Mouse (Mus musculus) kidney, embryonic 16.5 days (tissue): Measurements from ENCODE around the gene Scn11a. TPM values are rescaled to one million over a fixed set of nuclear protein-coding genes. Genes with fewer than 3 reads are reported as not detected.

Experiments used
- ATAC-seq: fragments of 200-750 bp; cut with Nextera tagmentation; 2 replicates; pipeline ENCODE4 v1.8.0; 2017; ENCODE audit warnings: moderate TSS enrichment; ENCODE audit not compliant: low FRiP score, low TSS enrichment
- H3K27ac ChIP-seq: fragments of 300-500 bp; sonication (generic); 2 replicates; pipeline ENCODE4 v1.5.1; 2014; ENCODE audit warnings: low read length
- H3K27me3 ChIP-seq: fragments of 300-500 bp; sonication (generic); 2 replicates; pipeline ENCODE4 v1.6.1; 2014; ENCODE audit warnings: low read length, control low read depth, mixed read lengths; ENCODE audit not compliant: insufficient read depth
- H3K36me3 ChIP-seq: fragments of 300-500 bp; sonication (generic); 2 replicates; pipeline ENCODE4 v1.6.1; 2014; ENCODE audit warnings: low read length, control low read depth, mixed read lengths; ENCODE audit not compliant: insufficient read depth
- H3K4me1 ChIP-seq: fragments of 300-500 bp; sonication (generic); 2 replicates; pipeline ENCODE4 v1.6.1; 2014; ENCODE audit warnings: low read length, control low read depth, mixed read lengths; ENCODE audit not compliant: insufficient read depth
- H3K4me2 ChIP-seq: fragments of 300-500 bp; sonication (generic); replicated peaks from 2 replicates; pipeline ENCODE4 v1.6.1; 2014; ENCODE audit warnings: low read depth, low read length
- H3K4me3 ChIP-seq: fragments of 300-500 bp; sonication (generic); 2 replicates; pipeline ENCODE4 v1.5.1; 2014; ENCODE audit warnings: mild to moderate bottlenecking, low read length
- H3K9ac ChIP-seq: fragments of 300-500 bp; sonication (generic); replicated peaks from 2 replicates; pipeline ENCODE4 v1.6.1; 2014; ENCODE audit warnings: low read length
- H3K9me3 ChIP-seq: fragments of 300-500 bp; sonication (generic); 2 replicates; pipeline ENCODE4 v1.6.1; 2016; ENCODE audit warnings: low read length, control low read depth
- WGBS: fragments of 180-500 bp; shearing (Covaris S2); extraction: QIAGEN DNeasy Blood & Tissue Kit; methylation state at CpG from one replicate; pipeline ENCODE4 v1.1.7; 2014; 5-methylcytosine and 5-hydroxymethylcytosine counted together
- polyA plus RNA-seq: library from polyadenylated mRNA; unstranded; fragments of >200 nt; fragmentation: Nextera tagmentation; extraction: Ambion mirVana; gene quantifications from 2 replicates; pipeline ENCODE4 v1.2.1, GENCODE M21; 2015

Gene Scn11a
- polyA plus RNA-seq, 1 experiment from 2014 or later, result 0.09 TPM

GRCm38 (mm10) chr9:119759457-119759856, 65.8 kb downstream of the Scn11a start:
- Histone ChIP-seq H3K9ac (no peak overlapping the region), H3K4me2 (no peak overlapping the region), H3K27ac (no peak overlapping the region), H3K4me1 (no peaks in the 10 kb centered on the region), H3K9me3 (peaks cover 4% of the 10 kb centered on the region; the same call in 1 of the 2 replicates), H3K36me3 (no peaks in the 10 kb centered on the region), H3K4me3 (no peak overlapping the region), H3K27me3 (no peaks in the 10 kb centered on the region)
- no peak for ATAC-seq
- WGBS, result 73% methylated on average over 1 of the region's 1 CpGs

GRCm38 (mm10) chr9:119751507-119751906, 73.7 kb downstream of the Scn11a start:
- H3K4me3 ChIP-seq, result no peak overlapping the region
- H3K9me3 ChIP-seq, result peaks cover 2% of the 10 kb centered on the region; the same call in 1 of the 2 replicates
- no peak for ATAC-seq
- no peaks in the 10 kb centered on the region for H3K4me1 ChIP-seq
- no peak overlapping the region for H3K4me2 ChIP-seq
- H3K36me3 ChIP-seq, result no peaks in the 10 kb centered on the region
- 12% methylated on average over 5 of the region's 5 CpGs for WGBS
- H3K9ac ChIP-seq, result no peak overlapping the region
- H3K27me3 ChIP-seq, result no peaks in the 10 kb centered on the region
- no peak overlapping the region for H3K27ac ChIP-seq

- 57% methylated on average over 9 of the region's 9 CpGs for WGBS
- no peaks in the 10 kb centered on the region for H3K36me3 ChIP-seq
- H3K4me1 ChIP-seq, result no peaks in the 10 kb centered on the region
- H3K27me3 ChIP-seq, result no peaks in the 10 kb centered on the region
- no peak overlapping the region for H3K4me3 ChIP-seq
- no peak overlapping the region for H3K4me2 ChIP-seq
- H3K9me3 ChIP-seq, result peaks cover 2% of the 10 kb centered on the region; the same call in 1 of the 2 replicates
- no peak for ATAC-seq
- H3K27ac ChIP-seq, result no peak overlapping the region
- H3K9ac ChIP-seq, result no peak overlapping the region
Observed at GRCm38 (mm10) chr9:119749112-119749511, 76.1 kb downstream of the Scn11a start.

GRCm38 (mm10) chr9:119743900-119744299, 81.4 kb downstream of the Scn11a start:
- Histone ChIP-seq H3K4me1 (no peaks in the 10 kb centered on the region), H3K9ac (no peak overlapping the region), H3K4me2 (no peak overlapping the region), H3K36me3 (no peaks in the 10 kb centered on the region), H3K4me3 (no peak overlapping the region), H3K9me3 (peaks cover 2% of the 10 kb centered on the region; the same call in 1 of the 2 replicates), H3K27me3 (no peaks in the 10 kb centered on the region), H3K27ac (no peak overlapping the region)
- WGBS, result 76% methylated on average over 4 of the region's 4 CpGs
- no peak for ATAC-seq

- ATAC-seq, result no peak
Observed at GRCm38 (mm10) chr9:119743312-119743711, 81.9 kb downstream of the Scn11a start.

GRCm38 (mm10) chr9:119741101-119741786, 84.0 kb downstream of the Scn11a start:
- no peak overlapping the region for H3K9ac ChIP-seq
- no peaks in the 10 kb centered on the region for H3K36me3 ChIP-seq
- 45% methylated on average over 5 of the region's 5 CpGs for WGBS
- H3K27ac ChIP-seq, result no peak overlapping the region
- H3K9me3 ChIP-seq, result no peaks in the 10 kb centered on the region
- no peaks in the 10 kb centered on the region for H3K4me1 ChIP-seq
- no peak for ATAC-seq
- no peak overlapping the region for H3K4me2 ChIP-seq
- no peaks in the 10 kb centered on the region for H3K27me3 ChIP-seq
- no peak overlapping the region for H3K4me3 ChIP-seq

More at GRCm38 (mm10) chr9:119743312-119743711, 81.9 kb downstream of the Scn11a start:
- Histone ChIP-seq H3K27ac (no peak overlapping the region), H3K36me3 (no peaks in the 10 kb centered on the region), H3K4me1 (no peaks in the 10 kb centered on the region), H3K9me3 (peaks cover 2% of the 10 kb centered on the region; the same call in 1 of the 2 replicates), H3K4me2 (no peak overlapping the region), H3K4me3 (no peak overlapping the region), H3K9ac (no peak overlapping the region), H3K27me3 (no peaks in the 10 kb centered on the region)
- WGBS, result 95% methylated on average over 3 of the region's 3 CpGs

- 86% methylated on average over 11 of the region's 11 CpGs for WGBS
- no peaks in the 10 kb centered on the region for H3K27me3 ChIP-seq
- H3K4me3 ChIP-seq, result no peak overlapping the region
- ATAC-seq, result no peak
- H3K4me1 ChIP-seq, result no peaks in the 10 kb centered on the region
- no peaks in the 10 kb centered on the region for H3K36me3 ChIP-seq
- no peaks in the 10 kb centered on the region for H3K9me3 ChIP-seq
- no peak overlapping the region for H3K4me2 ChIP-seq
- no peak overlapping the region for H3K27ac ChIP-seq
- H3K9ac ChIP-seq, result no peak overlapping the region
Observed at GRCm38 (mm10) chr9:119728412-119729097, 96.7 kb downstream of the Scn11a start.

- Histone ChIP-seq H3K4me3 (no peak overlapping the region), H3K27me3 (no peaks in the 10 kb centered on the region), H3K9me3 (no peaks in the 10 kb centered on the region), H3K9ac (no peak overlapping the region), H3K4me1 (no peaks in the 10 kb centered on the region), H3K36me3 (no peaks in the 10 kb centered on the region), H3K27ac (no peak overlapping the region), H3K4me2 (no peak overlapping the region)
- no peak for ATAC-seq
- 92% methylated on average over 4 of the region's 4 CpGs for WGBS
Observed at GRCm38 (mm10) chr9:119726990-119727389, 98.3 kb downstream of the Scn11a start.

- 50% methylated on average over 6 of the region's 6 CpGs for WGBS
- Histone ChIP-seq H3K27ac (no peak overlapping the region), H3K27me3 (no peaks in the 10 kb centered on the region), H3K9ac (no peak overlapping the region), H3K36me3 (no peaks in the 10 kb centered on the region), H3K4me1 (no peaks in the 10 kb centered on the region), H3K9me3 (no peaks in the 10 kb centered on the region), H3K4me2 (no peak overlapping the region), H3K4me3 (no peak overlapping the region)
- ATAC-seq, result no peak
Observed at GRCm38 (mm10) chr9:119725293-119725862, 99.9 kb downstream of the Scn11a start.

GRCm38 (mm10) chr9:119719222-119719621, 106.0 kb downstream of the Scn11a start, which contains the start of gene Scn10a:
Gene Scn10a (minus strand): TSS chr9:119719322.
- Histone ChIP-seq H3K4me3 (no peak within 1 kb of the TSS), H3K36me3 (no peaks in the 10 kb centered on the region), H3K4me1 (no peaks in the 10 kb centered on the region), H3K9me3 (no peaks in the 10 kb centered on the region), H3K27ac (no peak within 1 kb of the TSS), H3K9ac (no peak within 1 kb of the TSS), H3K4me2 (no peak within 1 kb of the TSS), H3K27me3 (no peaks in the 10 kb centered on the region)
- WGBS, result 80% methylated on average over 11 of the region's 11 CpGs
- no peak for ATAC-seq
